Mouse (Mus musculus) heart, postnatal 0 days (tissue): Measurements from ENCODE around the gene Acbd7. TPM values are rescaled to one million over a fixed set of nuclear protein-coding genes. Genes with fewer than 3 reads are reported as not detected.

Source experiments
- ATAC-seq: fragments of 200-750 bp; cut with Nextera tagmentation; 2 replicates; pipeline ENCODE4 v1.8.0; 2017; ENCODE audit warnings: low read depth, moderate number of reproducible peaks, moderate library complexity; ENCODE audit not compliant: insufficient read depth
- DNase-seq: peaks from one replicate; pipeline ENCODE4 v3.0.0-alpha.2; 2016; ENCODE audit warnings: low spot score
- H3K27ac ChIP-seq: fragments of 300-500 bp; sonication (generic); 2 replicates; pipeline ENCODE4 v1.5.1; 2014; ENCODE audit warnings: low read depth, mild to moderate bottlenecking
- H3K27me3 ChIP-seq: fragments of 300-500 bp; sonication (generic); 2 replicates; pipeline ENCODE4 v1.6.1; 2014; ENCODE audit warnings: low read length, mixed read lengths; ENCODE audit not compliant: control insufficient read depth, insufficient read depth
- H3K36me3 ChIP-seq: fragments of 300-500 bp; sonication (generic); replicated peaks from 2 replicates; pipeline ENCODE4 v1.6.1; 2014; ENCODE audit warnings: low read length, mixed read lengths; ENCODE audit not compliant: control insufficient read depth, insufficient read depth
- H3K4me1 ChIP-seq: fragments of 300-500 bp; sonication (generic); 2 replicates; pipeline ENCODE4 v1.6.1; 2014; ENCODE audit warnings: antibody characterized with exemption; ENCODE audit not compliant: control insufficient read depth, insufficient read depth
- H3K4me2 ChIP-seq: fragments of 300-500 bp; sonication (generic); 2 replicates; pipeline ENCODE4 v1.6.1; 2014; ENCODE audit warnings: low read depth, mild to moderate bottlenecking, low read length, moderate library complexity
- H3K4me3 ChIP-seq: fragments of 300-500 bp; sonication (generic); 2 replicates; pipeline ENCODE4 v1.5.1; 2014; ENCODE audit warnings: low read depth, low read length
- H3K9ac ChIP-seq: fragments of 300-500 bp; sonication (generic); replicated peaks from 2 replicates; pipeline ENCODE4 v1.6.1; 2014; ENCODE audit warnings: low read depth, low read length, mixed read lengths
- H3K9me3 ChIP-seq: fragments of 300-500 bp; sonication (generic); replicated peaks from 2 replicates; pipeline ENCODE4 v1.6.1; 2016; ENCODE audit warnings: low read length; ENCODE audit not compliant: control insufficient read depth
- CTCF ChIP-seq: IDR thresholded peaks from 2 replicates; pipeline ENCODE4 v1.5.1; 2016; ENCODE audit warnings: antibody characterized with exemption, control low read depth, low read depth
- EP300 ChIP-seq: IDR thresholded peaks from 2 replicates; pipeline ENCODE4 v1.6.1; 2016; ENCODE audit warnings: antibody characterized with exemption, low read depth
- WGBS: fragments of 180-500 bp; shearing (Covaris S2); extraction: QIAGEN DNeasy Blood & Tissue Kit; methylation state at CpG from one replicate; pipeline ENCODE4 v1.1.7; 2014; 5-methylcytosine and 5-hydroxymethylcytosine counted together
- polyA plus RNA-seq: library from polyadenylated mRNA; unstranded; fragments of >200 nt; fragmentation: Nextera tagmentation; extraction: Ambion mirVana; gene quantifications from 2 replicates; pipeline ENCODE4 v1.2.1, GENCODE M21; 2015
- total RNA-seq: library from RNA; depleted of rRNA; stranded (reverse); fragments of >200 nt; gene quantifications from 2 replicates; pipeline ENCODE4 v1.2.3, GENCODE M21; 2014; ENCODE audit warnings: low replicate concordance

Gene Acbd7
- total and polyA plus RNA-seq, 2 experiments from 2014 or later, result 0.79 TPM; not detected in 1

DNA sequence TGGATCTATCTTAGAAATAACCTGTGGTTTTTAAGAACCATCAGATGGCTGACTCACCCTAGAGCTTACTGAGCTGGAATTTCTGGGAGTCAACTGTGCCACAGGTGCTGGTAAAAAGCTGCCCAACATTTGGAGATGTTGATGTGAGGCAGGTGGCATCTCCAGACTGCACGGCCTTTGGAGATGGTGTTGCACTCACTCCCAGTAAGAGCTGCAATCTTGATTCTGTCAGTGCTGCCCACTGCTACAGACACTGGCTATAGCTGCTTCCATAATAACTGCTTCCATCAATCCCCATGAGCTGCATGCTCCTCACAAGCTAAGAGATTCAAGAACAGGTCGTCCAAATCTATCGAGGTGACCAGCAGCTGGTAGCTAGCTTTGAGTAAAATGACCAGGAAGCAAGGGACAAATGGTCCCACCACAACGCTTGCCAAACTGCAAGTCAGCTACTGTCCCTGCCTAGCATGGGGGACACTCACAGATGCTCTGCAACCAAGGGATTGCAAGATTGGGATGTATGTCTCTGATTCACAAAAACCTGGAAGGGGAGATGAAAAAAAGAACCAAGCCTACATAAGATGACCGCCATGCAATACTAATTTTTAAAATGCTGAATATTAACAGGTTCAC, 4.8 kb upstream of the Acbd7 start:
- 66% methylated on average over 5 of the region's 5 CpGs for WGBS
- H3K36me3 ChIP-seq, result peaks cover 17% of the 10 kb centered on the region; the same call in 1 of the 2 replicates
- no peaks in the 10 kb centered on the region for H3K9me3 ChIP-seq
- H3K9ac ChIP-seq, result no peak overlapping the region
- peak overlapping the region; percentile 75; the same call in 1 of the 2 replicates for H3K4me3 ChIP-seq
- no peak for TF ChIP-seq EP300
- no peak for TF ChIP-seq CTCF
- peaks cover 10% of the 10 kb centered on the region; the same call in 1 of the 2 replicates for H3K4me1 ChIP-seq
- DNase-seq (no peak), ATAC-seq (no peak)
- H3K4me2 ChIP-seq, result peak overlapping the region; percentile 73
- no peaks in the 10 kb centered on the region for H3K27me3 ChIP-seq
- no peak overlapping the region for H3K27ac ChIP-seq

DNA sequence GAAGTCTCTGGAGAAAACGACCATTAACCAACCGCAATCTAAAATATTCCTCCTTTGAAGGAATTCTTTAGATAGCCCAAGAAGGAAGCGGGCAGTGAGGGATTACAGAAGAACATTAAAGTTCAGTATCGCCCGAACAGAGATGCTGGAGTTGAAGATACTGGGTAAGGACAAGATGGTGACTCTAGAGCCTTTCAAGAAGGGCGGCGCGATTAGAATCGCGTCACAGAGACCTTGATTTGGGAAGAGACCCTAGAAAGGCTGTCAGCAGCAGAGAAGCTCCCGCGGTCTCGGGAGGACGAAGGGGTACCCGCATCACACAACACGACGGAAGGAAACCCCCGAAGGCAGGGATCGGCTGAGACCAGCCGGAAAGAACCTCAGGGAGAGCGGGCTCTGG, 3.9 kb upstream of the Acbd7 start:
- under 1% methylated on average over 21 of the region's 21 CpGs for WGBS
- peak; percentile 62; the same call in 1 of the 2 replicates for TF ChIP-seq EP300
- TF ChIP-seq CTCF, result no peak
- Histone ChIP-seq H3K9me3 (no peaks in the 10 kb centered on the region), H3K4me1 (peaks cover 10% of the 10 kb centered on the region; the same call in 1 of the 2 replicates), H3K4me3 (peak overlapping the region; percentile 75), H3K27ac (peak overlapping the region; percentile 81), H3K27me3 (no peaks in the 10 kb centered on the region), H3K36me3 (peaks cover 12% of the 10 kb centered on the region; the same call in 1 of the 2 replicates), H3K4me2 (peak overlapping the region; percentile 73), H3K9ac (peak overlapping the region; percentile 64)
- DNase-seq (peak; percentile 15), ATAC-seq (no peak)

DNA sequence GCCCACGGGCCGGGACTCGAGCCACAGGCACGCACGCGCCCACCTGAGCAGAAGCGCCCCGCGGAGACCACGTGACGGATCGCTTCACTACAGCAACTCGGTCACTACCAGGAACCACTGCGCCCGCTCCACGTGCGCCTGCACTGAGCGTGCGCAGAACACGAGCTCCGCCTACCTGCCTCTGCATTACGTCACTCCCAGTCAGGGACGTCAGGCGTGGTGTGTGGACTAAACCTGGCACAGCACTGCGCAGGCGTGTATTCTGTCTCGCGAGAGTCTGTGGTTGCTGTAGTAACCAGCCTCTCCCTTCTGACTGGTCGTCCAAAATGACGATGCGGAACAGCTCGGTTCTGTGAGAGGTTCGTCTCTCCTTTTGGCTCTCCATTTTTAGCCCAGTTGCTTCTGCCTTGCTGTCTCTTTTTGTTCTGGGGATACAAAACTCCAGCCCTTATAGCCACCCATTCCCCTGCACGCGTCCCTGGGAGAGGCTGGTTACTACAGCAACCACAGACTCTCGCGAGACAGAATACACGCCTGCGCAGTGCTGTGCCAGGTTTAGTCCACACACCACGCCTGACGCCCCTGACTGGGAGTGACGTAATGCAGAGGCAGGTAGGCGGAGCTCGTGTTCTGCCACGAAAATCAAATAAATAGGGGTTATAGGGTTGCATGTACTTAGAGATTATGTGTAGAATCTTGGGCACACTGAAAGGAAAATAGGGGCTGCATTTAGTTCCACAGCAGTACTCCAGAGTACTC, 3.3 kb upstream of the Acbd7 start, which contains the start of gene Rpp38:
Rpp38 (minus strand) TSS at position 160 of the 759 bp plus-strand sequence.
- Histone ChIP-seq H3K4me1 (peaks cover 10% of the 10 kb centered on the region; the same call in 1 of the 2 replicates), H3K36me3 (peaks cover 12% of the 10 kb centered on the region; the same call in 1 of the 2 replicates), H3K4me3 (peak within 1 kb of the TSS; percentile 75), H3K27me3 (no peaks in the 10 kb centered on the region), H3K4me2 (peak within 1 kb of the TSS; percentile 73), H3K9me3 (no peaks in the 10 kb centered on the region), H3K27ac (peak within 1 kb of the TSS; percentile 81), H3K9ac (peak within 1 kb of the TSS; percentile 64)
- DNase-seq, result peak; percentile 95
- WGBS, result under 1% methylated on average over 45 of the region's 45 CpGs
- TF ChIP-seq CTCF (no peak), EP300 (no peak)
- peak; percentile 99 for ATAC-seq

DNA sequence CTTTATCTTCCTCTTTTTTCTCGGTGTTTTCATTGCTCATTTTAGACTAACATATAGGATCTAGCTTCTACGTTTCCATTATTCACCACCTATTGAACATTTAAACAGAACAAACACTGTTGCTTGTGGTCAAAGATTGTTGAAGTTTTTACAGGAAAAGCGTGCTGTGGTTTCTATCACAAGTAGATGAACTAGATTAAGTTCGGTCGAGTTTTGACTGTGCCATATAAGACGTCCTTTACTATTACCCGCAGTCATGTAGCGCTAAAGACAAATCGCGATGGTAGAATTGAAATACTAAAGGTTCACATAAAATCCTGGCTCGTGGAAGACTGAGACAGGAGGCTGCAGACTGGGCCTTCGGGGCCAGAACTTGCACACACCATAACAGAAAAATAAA, 2.2 kb upstream of the Acbd7 start:
- H3K9ac ChIP-seq, result no peak overlapping the region
- H3K4me2 ChIP-seq, result no peak overlapping the region
- 88% methylated on average over 12 of the region's 12 CpGs for WGBS
- DNase-seq (no peak), ATAC-seq (no peak)
- TF ChIP-seq CTCF (no peak), EP300 (no peak)
- peaks cover 7% of the 10 kb centered on the region; the same call in 1 of the 2 replicates for H3K36me3 ChIP-seq
- no peaks in the 10 kb centered on the region for H3K27me3 ChIP-seq
- H3K9me3 ChIP-seq, result no peaks in the 10 kb centered on the region
- H3K4me3 ChIP-seq, result no peak overlapping the region
- no peak overlapping the region for H3K27ac ChIP-seq
- H3K4me1 ChIP-seq, result peaks cover 10% of the 10 kb centered on the region; the same call in 1 of the 2 replicates

DNA sequence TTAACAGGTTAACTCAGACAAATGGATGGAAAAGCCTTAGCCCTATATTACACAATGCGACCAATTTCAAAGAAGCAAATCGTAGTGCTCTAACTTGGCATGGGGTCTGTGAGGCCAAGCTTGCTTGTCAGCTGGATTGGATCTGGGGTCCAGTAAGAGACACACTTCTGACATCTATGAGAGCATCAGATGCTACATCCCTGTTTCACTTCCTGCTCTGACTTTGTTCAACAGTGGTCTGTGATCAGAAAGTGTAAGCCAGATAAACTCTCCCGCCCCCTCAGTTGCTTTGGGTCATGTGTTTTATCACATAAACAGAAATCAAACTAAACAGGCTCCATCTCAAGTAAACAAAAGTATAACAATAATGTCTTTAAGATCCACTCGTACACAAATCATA, 12.5 kb downstream of the Acbd7 start:
- Histone ChIP-seq H3K4me1 (no peaks in the 10 kb centered on the region), H3K36me3 (no peaks in the 10 kb centered on the region), H3K27me3 (no peaks in the 10 kb centered on the region), H3K4me2 (no peak overlapping the region), H3K4me3 (no peak overlapping the region), H3K27ac (no peak overlapping the region), H3K9ac (no peak overlapping the region), H3K9me3 (no peaks in the 10 kb centered on the region)
- DNase-seq (no peak), ATAC-seq (no peak)
- WGBS, result 72% methylated on average over 4 of the region's 4 CpGs
- TF ChIP-seq CTCF (no peak), EP300 (no peak)
